Mouse (Mus musculus) kidney, postnatal 0 days (tissue): Measurements from ENCODE around the gene Vax1. TPM values are rescaled to one million over a fixed set of nuclear protein-coding genes. Genes with fewer than 3 reads are reported as not detected.

Experiments used
- ATAC-seq: fragments of 200-750 bp; cut with Nextera tagmentation; replicated peaks from 2 replicates; pipeline ENCODE4 v1.8.0; 2017; ENCODE audit warnings: low read depth, moderate number of reproducible peaks, moderate TSS enrichment, moderate library complexity; ENCODE audit not compliant: low FRiP score
- DNase-seq: peaks from one replicate; pipeline ENCODE4 v3.0.0-alpha.2; 2016; ENCODE audit warnings: low spot score
- H3K27ac ChIP-seq: fragments of 300-500 bp; sonication (generic); 2 replicates; pipeline ENCODE4 v1.5.1; 2014; ENCODE audit warnings: mild to moderate bottlenecking
- H3K27me3 ChIP-seq: fragments of 300-500 bp; sonication (generic); 2 replicates; pipeline ENCODE4 v1.6.1; 2014; ENCODE audit warnings: low read length, mixed read lengths; ENCODE audit not compliant: insufficient read depth
- H3K36me3 ChIP-seq: fragments of 300-500 bp; sonication (generic); 2 replicates; pipeline ENCODE4 v1.6.1; 2014; ENCODE audit warnings: low read length, mixed read lengths; ENCODE audit not compliant: insufficient read depth
- H3K4me1 ChIP-seq: fragments of 300-500 bp; sonication (generic); replicated peaks from 2 replicates; pipeline ENCODE4 v1.6.1; 2014; ENCODE audit warnings: antibody characterized with exemption, low read length, mixed read lengths; ENCODE audit not compliant: insufficient read depth
- H3K4me2 ChIP-seq: fragments of 300-500 bp; sonication (generic); 2 replicates; pipeline ENCODE4 v1.6.1; 2014; ENCODE audit warnings: mild to moderate bottlenecking, low read length, moderate library complexity, mixed read lengths
- H3K4me3 ChIP-seq: fragments of 300-500 bp; sonication (generic); replicated peaks from 2 replicates; pipeline ENCODE4 v1.5.1; 2014; ENCODE audit warnings: low read depth, low read length
- H3K9ac ChIP-seq: fragments of 300-500 bp; sonication (generic); 2 replicates; pipeline ENCODE4 v1.6.1; 2014; ENCODE audit warnings: low read depth, low read length
- H3K9me3 ChIP-seq: fragments of 300-500 bp; sonication (generic); replicated peaks from 2 replicates; pipeline ENCODE4 v1.6.1; 2016; ENCODE audit warnings: low read length, inconsistent platforms, mixed read lengths
- CTCF ChIP-seq: IDR thresholded peaks from 2 replicates; pipeline ENCODE4 v1.5.1; 2016; ENCODE audit warnings: antibody characterized with exemption, low read depth, mild to moderate bottlenecking, moderate library complexity
- WGBS: fragments of 180-500 bp; shearing (Covaris S2); extraction: QIAGEN DNeasy Blood & Tissue Kit; methylation state at CpG from one replicate; pipeline ENCODE4 v1.1.7; 2014; 5-methylcytosine and 5-hydroxymethylcytosine counted together
- polyA plus RNA-seq: library from polyadenylated mRNA; unstranded; fragments of >200 nt; fragmentation: Nextera tagmentation; extraction: Ambion mirVana; gene quantifications from 2 replicates; pipeline ENCODE4 v1.2.1, GENCODE M21; 2015

Vax1 gene
- polyA plus RNA-seq, 1 experiment from 2014 or later = not detected

- H3K9me3 ChIP-seq = no peaks in the 10 kb centered on the region
- peaks cover 97% of the 10 kb centered on the region for H3K27me3 ChIP-seq
- peaks cover 15% of the 10 kb centered on the region for H3K4me1 ChIP-seq
- no peak overlapping the region for H3K27ac ChIP-seq
- WGBS = under 1% methylated on average over 50 of the region's 55 CpGs
- TF ChIP-seq CTCF = no peak
- no peak overlapping the region for H3K9ac ChIP-seq
- peak overlapping the region; percentile 55 for H3K4me2 ChIP-seq
- DNase-seq (no peak), ATAC-seq (no peak)
- H3K36me3 ChIP-seq = no peaks in the 10 kb centered on the region
- H3K4me3 ChIP-seq = peak overlapping the region; percentile 33
Observed at GRCm38 (mm10) chr19:59166311-59166761, 3.5 kb downstream of the Vax1 start.

- WGBS = 3% methylated on average over 7 of the region's 7 CpGs
- no peak overlapping the region for H3K4me3 ChIP-seq
Observed at GRCm38 (mm10) chr19:59165577-59165976, 4.3 kb downstream of the Vax1 start.

GRCm38 (mm10) chr19:59164896-59165560, 4.8 kb downstream of the Vax1 start:
- Histone ChIP-seq H3K4me2 (no peak overlapping the region), H3K27me3 (peaks cover 94% of the 10 kb centered on the region), H3K4me3 (no peak overlapping the region), H3K9ac (no peak overlapping the region), H3K36me3 (no peaks in the 10 kb centered on the region), H3K9me3 (no peaks in the 10 kb centered on the region), H3K27ac (no peak overlapping the region), H3K4me1 (peaks cover 13% of the 10 kb centered on the region)
- no peak for TF ChIP-seq CTCF
- ATAC-seq (no peak), DNase-seq (no peak)
- 9% methylated on average over 16 of the region's 16 CpGs for WGBS

More at GRCm38 (mm10) chr19:59165577-59165976, 4.3 kb downstream of the Vax1 start:
- ATAC-seq (no peak), DNase-seq (no peak)
- H3K4me1 ChIP-seq = peaks cover 15% of the 10 kb centered on the region
- no peak for TF ChIP-seq CTCF
- no peak overlapping the region for H3K9ac ChIP-seq
- H3K36me3 ChIP-seq = no peaks in the 10 kb centered on the region
- no peak overlapping the region for H3K4me2 ChIP-seq
- H3K27ac ChIP-seq = no peak overlapping the region
- no peaks in the 10 kb centered on the region for H3K9me3 ChIP-seq
- peaks cover 96% of the 10 kb centered on the region for H3K27me3 ChIP-seq

- Histone ChIP-seq H3K4me3 (no peak overlapping the region), H3K9ac (no peak overlapping the region), H3K9me3 (no peaks in the 10 kb centered on the region), H3K4me2 (no peak overlapping the region), H3K27ac (no peak overlapping the region), H3K4me1 (peaks cover 4% of the 10 kb centered on the region; the same call in 1 of the 2 replicates), H3K27me3 (peaks cover 94% of the 10 kb centered on the region), H3K36me3 (no peaks in the 10 kb centered on the region)
- TF ChIP-seq CTCF = no peak
- DNase-seq (no peak), ATAC-seq (no peak)
- WGBS = 3% methylated on average over 1 of the region's 1 CpGs
Observed at GRCm38 (mm10) chr19:59164111-59164510, 5.7 kb downstream of the Vax1 start.

- DNase-seq (no peak), ATAC-seq (no peak)
- Histone ChIP-seq H3K4me2 (no peak overlapping the region), H3K27me3 (peaks cover 23% of the 10 kb centered on the region), H3K4me1 (no peaks in the 10 kb centered on the region), H3K9me3 (no peaks in the 10 kb centered on the region), H3K27ac (no peak overlapping the region), H3K36me3 (no peaks in the 10 kb centered on the region), H3K9ac (no peak overlapping the region), H3K4me3 (no peak overlapping the region)
- TF ChIP-seq CTCF = no peak
- WGBS = 55% methylated on average over 4 of the region's 4 CpGs
Observed at GRCm38 (mm10) chr19:59156702-59157101, 13.2 kb downstream of the Vax1 start.

GRCm38 (mm10) chr19:59154171-59154570, 15.7 kb downstream of the Vax1 start:
- Histone ChIP-seq H3K4me2 (no peak overlapping the region), H3K4me3 (no peak overlapping the region), H3K27ac (no peak overlapping the region), H3K9ac (no peak overlapping the region), H3K4me1 (no peaks in the 10 kb centered on the region), H3K27me3 (0 out of 2 replicates have a peak, but pooled peaks cover 1% of the 10 kb centered on the region), H3K36me3 (no peaks in the 10 kb centered on the region), H3K9me3 (no peaks in the 10 kb centered on the region)
- 0 out of 2 replicates have a peak, but pooled peaks have one; percentile 10 for ATAC-seq
- DNase-seq = no peak
- TF ChIP-seq CTCF = no peak
- 83% methylated on average over 2 of the region's 2 CpGs for WGBS
